Mouse (Mus musculus) embryonic facial prominence, embryonic 14.5 days (tissue): ENCODE measurements around the gene Hist1h3c. TPM values are rescaled to one million over a fixed set of nuclear protein-coding genes. Genes with fewer than 3 reads are reported as not detected.
"Not testable (repeated sequence)": the region's sequence is repeated elsewhere in the genome, so short reads cannot be mapped to it uniquely, and the experiment has no call there.

Experiments
- ATAC-seq: fragments of 200-750 bp; cut with Nextera tagmentation; 2 replicates; pipeline ENCODE4 v1.8.0; 2017; ENCODE audit warnings: low read depth, moderate number of reproducible peaks, moderate TSS enrichment
- DNase-seq: peaks from one replicate; pipeline ENCODE4 v3.0.0-alpha.2; 2015; ENCODE audit warnings: low spot score
- H3K27ac ChIP-seq: fragments of 300-500 bp; sonication (generic); replicated peaks from 2 replicates; pipeline ENCODE4 v1.5.1; 2014; ENCODE audit warnings: low read depth, mild to moderate bottlenecking, low read length, moderate library complexity
- H3K27me3 ChIP-seq: fragments of 300-500 bp; sonication (generic); replicated peaks from 2 replicates; pipeline ENCODE4 v1.6.1; 2014; ENCODE audit warnings: low read length; ENCODE audit not compliant: control insufficient read depth, insufficient read depth
- H3K36me3 ChIP-seq: fragments of 300-500 bp; sonication (generic); 2 replicates; pipeline ENCODE4 v1.6.1; 2014; ENCODE audit warnings: low read length, mixed read lengths; ENCODE audit not compliant: control insufficient read depth, insufficient read depth
- H3K4me1 ChIP-seq: fragments of 300-500 bp; sonication (generic); 2 replicates; pipeline ENCODE4 v1.6.1; 2014; ENCODE audit warnings: antibody characterized with exemption, low read length; ENCODE audit not compliant: control insufficient read depth, insufficient read depth
- H3K4me2 ChIP-seq: fragments of 300-500 bp; sonication (generic); 2 replicates; pipeline ENCODE4 v1.6.1; 2014; ENCODE audit warnings: low read depth, mild to moderate bottlenecking, low read length, moderate library complexity, mixed read lengths
- H3K4me3 ChIP-seq: fragments of 300-500 bp; sonication (generic); 2 replicates; pipeline ENCODE4 v1.5.1; 2014; ENCODE audit warnings: low read depth, mild to moderate bottlenecking, low read length
- H3K9ac ChIP-seq: fragments of 300-500 bp; sonication (generic); 2 replicates; pipeline ENCODE4 v1.6.1; 2014; ENCODE audit warnings: low read depth, mild to moderate bottlenecking, low read length, moderate library complexity, mixed read lengths
- H3K9me3 ChIP-seq: fragments of 300-500 bp; sonication (generic); 2 replicates; pipeline ENCODE4 v1.6.1; 2016; ENCODE audit warnings: low read length; ENCODE audit not compliant: control insufficient read depth
- WGBS: fragments of 180-500 bp; shearing (Covaris S2); extraction: QIAGEN DNeasy Blood & Tissue Kit; methylation state at CpG from one replicate; pipeline ENCODE4 v1.1.7; 2014; 5-methylcytosine and 5-hydroxymethylcytosine counted together
- polyA plus RNA-seq: library from polyadenylated mRNA; unstranded; fragments of >200 nt; fragmentation: Nextera tagmentation; extraction: Ambion mirVana; gene quantifications from 2 replicates; pipeline ENCODE4 v1.2.1, GENCODE M21; 2014

The Hist1h3c gene
- polyA plus RNA-seq, 1 experiment from 2014 or later = 5.1 TPM

- WGBS = under 1% methylated on average over 13 of the region's 47 CpGs
- Histone ChIP-seq H3K27ac (peak within 1 kb of the TSS; percentile 95), H3K4me3 (peak within 1 kb of the TSS; percentile 44), H3K4me2 (peak within 1 kb of the TSS; percentile 63), H3K9ac (peak within 1 kb of the TSS; percentile 73)
- not testable (repeated sequence) for H3K9me3 ChIP-seq, H3K27me3 ChIP-seq, H3K36me3 ChIP-seq, H3K4me1 ChIP-seq
- ATAC-seq = peak; percentile 88
- peak; percentile 99 for DNase-seq
These were observed 6.8 kb upstream of the Hist1h3c start, which contains the start of gene Hist1h3b for GRCm38 (mm10) chr13:23752067-23752741. Gene Hist1h3b (plus strand): TSS chr13:23752267.

- H3K36me3 ChIP-seq = no peaks in the 10 kb centered on the region
- ATAC-seq (no peak), DNase-seq (no peak)
- WGBS = 1% methylated on average over 11 of the region's 11 CpGs
- peak overlapping the region; percentile 73 for H3K9ac ChIP-seq
- H3K27me3 ChIP-seq = no peaks in the 10 kb centered on the region
- peak overlapping the region; percentile 44 for H3K4me3 ChIP-seq
- H3K9me3 ChIP-seq = no peaks in the 10 kb centered on the region
- H3K27ac ChIP-seq = peak overlapping the region; percentile 95
- H3K4me2 ChIP-seq = peak overlapping the region; percentile 63
- H3K4me1 ChIP-seq = peaks cover 10% of the 10 kb centered on the region
These were observed 6.1 kb upstream of the Hist1h3c start for GRCm38 (mm10) chr13:23751478-23751956.

GRCm38 (mm10) chr13:23750839-23751477, 5.6 kb upstream of the Hist1h3c start, which contains the start of gene Hist1h2ab:
Gene Hist1h2ab (plus strand): TSS chr13:23751126.
- Histone ChIP-seq H3K9ac (peak within 1 kb of the TSS; percentile 73), H3K27ac (peak within 1 kb of the TSS; percentile 95), H3K4me3 (peak within 1 kb of the TSS; percentile 44), H3K4me2 (peak within 1 kb of the TSS; percentile 63)
- H3K27me3 ChIP-seq, H3K36me3 ChIP-seq, H3K9me3 ChIP-seq, H3K4me1 ChIP-seq: not testable (repeated sequence)
- WGBS = 1% methylated on average over 25 of the region's 47 CpGs
- DNase-seq (peak; percentile 93), ATAC-seq (peak; percentile 38)

GRCm38 (mm10) chr13:23749563-23750121, 4.2 kb upstream of the Hist1h3c start:
- WGBS = 95% methylated on average over 5 of the region's 5 CpGs
- DNase-seq = no peak
- H3K4me2 ChIP-seq = no peak overlapping the region
- ATAC-seq = no peak
- H3K27ac ChIP-seq = peak overlapping the region; percentile 95
- H3K9me3 ChIP-seq = no peaks in the 10 kb centered on the region
- H3K36me3 ChIP-seq = no peaks in the 10 kb centered on the region
- no peaks in the 10 kb centered on the region for H3K27me3 ChIP-seq
- H3K9ac ChIP-seq = no peak overlapping the region
- no peak overlapping the region for H3K4me3 ChIP-seq
- peaks cover 10% of the 10 kb centered on the region for H3K4me1 ChIP-seq

GRCm38 (mm10) chr13:23747892-23748288, 2.5 kb upstream of the Hist1h3c start:
- H3K9ac ChIP-seq = peak overlapping the region; percentile 61; the same call in 1 of the 2 replicates
- ATAC-seq (no peak), DNase-seq (no peak)
- H3K9me3 ChIP-seq = no peaks in the 10 kb centered on the region
- H3K36me3 ChIP-seq = no peaks in the 10 kb centered on the region
- 2% methylated on average over 4 of the region's 4 CpGs for WGBS
- no peaks in the 10 kb centered on the region for H3K27me3 ChIP-seq
- H3K27ac ChIP-seq = peak overlapping the region; percentile 100
- peak overlapping the region; percentile 84 for H3K4me2 ChIP-seq
- H3K4me3 ChIP-seq = peak overlapping the region; percentile 47
- peaks cover 12% of the 10 kb centered on the region for H3K4me1 ChIP-seq

- Histone ChIP-seq H3K4me2 (peak overlapping the region; percentile 84), H3K4me1 (peaks cover 10% of the 10 kb centered on the region), H3K27ac (peak overlapping the region; percentile 100), H3K36me3 (no peaks in the 10 kb centered on the region), H3K4me3 (peak overlapping the region; percentile 47), H3K9me3 (no peaks in the 10 kb centered on the region), H3K9ac (peak overlapping the region; percentile 61), H3K27me3 (no peaks in the 10 kb centered on the region)
- 5% methylated on average over 7 of the region's 13 CpGs for WGBS
- DNase-seq (no peak), ATAC-seq (no peak)
These were observed 1.9 kb upstream of the Hist1h3c start for GRCm38 (mm10) chr13:23747081-23747891.

- peak within 1 kb of the TSS; percentile 47 for H3K4me3 ChIP-seq
These were observed 1.0 kb upstream of the Hist1h3c start, which contains the start of gene Hist1h2bb for GRCm38 (mm10) chr13:23746201-23747080. Gene Hist1h2bb (plus strand): TSS chr13:23746734.

More at GRCm38 (mm10) chr13:23746201-23747080, 1.0 kb upstream of the Hist1h3c start, which contains the start of gene Hist1h2bb:
- H3K27me3 ChIP-seq, H3K9me3 ChIP-seq, H3K36me3 ChIP-seq: not testable (repeated sequence)
- peak within 1 kb of the TSS; percentile 84 for H3K4me2 ChIP-seq
- DNase-seq = peak; percentile 98
- peak within 1 kb of the TSS; percentile 72 for H3K9ac ChIP-seq
- peak; percentile 91 for ATAC-seq
- peak within 1 kb of the TSS; percentile 100 for H3K27ac ChIP-seq
- peaks cover 10% of the 10 kb centered on the region for H3K4me1 ChIP-seq
- under 1% methylated on average over 30 of the region's 58 CpGs for WGBS
